Mouse (Mus musculus) brain, embryonic 14.5 days (tissue): ENCODE measurements around the gene Olfr199.

Source experiments
- CTCF ChIP-seq: fragments of 200-500 bp; IDR thresholded peaks from 2 replicates; pipeline ENCODE4 v1.5.1; 2012; ENCODE audit warnings: inconsistent platforms, mild to moderate bottlenecking, moderate library complexity, borderline replicate concordance; ENCODE audit not compliant: insufficient read depth, insufficient read length; ENCODE audit errors: extremely low read depth
- POLR2A ChIP-seq: fragments of 200-500 bp; IDR thresholded peaks from 2 replicates; pipeline ENCODE4 v1.6.1; 2012; ENCODE audit warnings: mild to moderate bottlenecking, inconsistent platforms, borderline replicate concordance; ENCODE audit not compliant: poor library complexity, insufficient read depth, insufficient read length, severe bottlenecking; ENCODE audit errors: extremely low read depth

DNA sequence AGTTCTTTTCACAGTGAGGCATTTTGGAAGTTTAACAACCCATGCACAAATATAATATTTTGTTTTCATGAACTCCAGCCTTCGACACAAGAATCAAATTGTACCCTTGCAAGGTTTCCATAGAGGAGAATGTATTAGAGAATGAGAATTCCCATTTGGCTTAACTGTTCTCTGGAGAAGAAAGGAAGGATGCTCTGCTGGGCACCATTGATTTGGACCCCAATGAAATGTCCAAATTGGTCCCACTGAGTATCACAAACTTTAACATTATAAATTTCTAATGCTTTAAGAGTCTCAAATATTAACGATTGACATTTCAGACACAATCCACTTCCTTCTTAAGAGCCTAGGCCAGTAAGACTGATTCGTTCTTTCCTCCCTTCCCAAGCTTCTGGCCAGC, 49.2 kb downstream of the Olfr199 start, which contains the start of gene Olfr196:
- TF ChIP-seq POLR2A (no peak), CTCF (no peak)
